Mouse (Mus musculus): Measurements from ENCODE around the gene Vac14.

Vac14 gene

GRCm38 (mm10) chr8:110687726-110688125 lies 69.3 kb downstream of the Vac14 start:
- in situ Hi-C loops (cut with MseI, MboI) = no loop called here

DNA sequence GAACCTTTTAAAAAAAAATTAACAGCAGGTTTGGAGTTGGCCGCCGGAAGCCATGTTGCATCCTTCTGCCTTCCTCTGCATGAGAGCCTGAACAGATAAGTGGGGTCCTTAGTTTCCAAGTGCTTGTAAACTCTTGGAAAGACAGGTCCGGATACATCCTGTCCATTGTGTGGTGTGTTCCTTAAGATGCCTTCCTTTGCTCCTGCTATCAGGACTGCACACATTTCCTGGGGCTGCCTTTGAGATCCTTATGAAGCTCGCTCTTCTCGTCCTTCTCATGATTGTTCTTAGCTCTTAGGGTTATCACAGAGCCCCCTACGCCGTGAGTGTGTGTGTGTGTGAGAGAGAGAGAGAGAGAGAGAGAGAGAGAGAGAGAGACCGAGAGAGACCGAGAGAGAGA lies 71.6 kb downstream of the Vac14 start:
- in situ Hi-C loops (cut with MseI, MboI) = no loop called here

GRCm38 (mm10) chr8:110694226-110694625 lies 75.8 kb downstream of the Vac14 start:
- in situ Hi-C loops (cut with MseI, MboI) = no loop called here

- in situ Hi-C loops (cut with MseI, MboI) = no loop called here
These were observed 76.4 kb downstream of the Vac14 start for GRCm38 (mm10) chr8:110694826-110695225.

GRCm38 (mm10) chr8:110695431-110695830 lies 77.0 kb downstream of the Vac14 start:
- in situ Hi-C loops (cut with MseI, MboI) = no loop called here

DNA sequence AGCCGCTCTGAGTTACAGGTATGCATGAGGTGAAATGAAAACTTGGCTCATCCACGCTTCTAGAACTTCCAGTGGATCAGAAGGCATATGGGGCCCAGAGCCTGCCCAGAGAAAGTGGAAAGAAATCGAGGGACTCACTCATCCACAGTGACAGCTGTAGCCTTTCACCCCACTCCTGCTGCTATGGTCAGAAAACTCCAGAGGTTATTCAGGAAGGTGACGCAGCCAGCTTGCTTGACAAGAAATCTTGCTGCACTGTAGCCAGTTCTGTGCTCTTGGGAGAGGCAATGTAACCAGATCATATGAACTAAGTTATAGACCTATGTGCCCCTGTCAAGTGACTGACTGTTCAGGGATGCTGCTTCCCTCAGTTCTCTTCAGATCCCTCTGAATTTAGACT lies 77.7 kb downstream of the Vac14 start:
- in situ Hi-C loops (cut with MseI, MboI) = no loop called here

- in situ Hi-C loops (cut with MseI, MboI) = no loop called here
These were observed 79.2 kb downstream of the Vac14 start for GRCm38 (mm10) chr8:110697571-110697970.

- in situ Hi-C loops (cut with MseI, MboI) = no loop called here
These were observed 79.7 kb downstream of the Vac14 start for GRCm38 (mm10) chr8:110698098-110698497.

DNA sequence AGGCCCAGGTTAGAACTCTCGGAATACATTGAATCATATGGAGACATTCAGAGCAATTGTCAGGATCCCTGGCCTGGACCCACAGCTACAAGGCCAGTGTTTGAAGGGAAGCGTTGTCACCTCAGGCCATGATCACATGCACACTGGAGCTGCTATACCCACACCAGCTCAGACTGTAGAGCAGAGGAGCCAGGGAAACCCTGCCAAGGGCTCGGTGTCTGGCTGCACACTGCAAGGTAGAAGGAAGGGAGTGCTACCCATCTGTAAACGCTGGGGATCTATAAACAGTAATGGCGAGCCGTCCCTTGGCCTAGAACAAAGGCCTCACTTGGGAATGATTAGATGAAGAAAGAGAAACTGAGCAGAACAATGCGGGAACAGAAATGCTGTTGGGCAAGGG lies 81.1 kb downstream of the Vac14 start:
- in situ Hi-C loops (cut with MseI, MboI) = no loop called here

GRCm38 (mm10) chr8:110700561-110700960 lies 82.2 kb downstream of the Vac14 start:
- in situ Hi-C loops (cut with MseI, MboI) = no loop called here

DNA sequence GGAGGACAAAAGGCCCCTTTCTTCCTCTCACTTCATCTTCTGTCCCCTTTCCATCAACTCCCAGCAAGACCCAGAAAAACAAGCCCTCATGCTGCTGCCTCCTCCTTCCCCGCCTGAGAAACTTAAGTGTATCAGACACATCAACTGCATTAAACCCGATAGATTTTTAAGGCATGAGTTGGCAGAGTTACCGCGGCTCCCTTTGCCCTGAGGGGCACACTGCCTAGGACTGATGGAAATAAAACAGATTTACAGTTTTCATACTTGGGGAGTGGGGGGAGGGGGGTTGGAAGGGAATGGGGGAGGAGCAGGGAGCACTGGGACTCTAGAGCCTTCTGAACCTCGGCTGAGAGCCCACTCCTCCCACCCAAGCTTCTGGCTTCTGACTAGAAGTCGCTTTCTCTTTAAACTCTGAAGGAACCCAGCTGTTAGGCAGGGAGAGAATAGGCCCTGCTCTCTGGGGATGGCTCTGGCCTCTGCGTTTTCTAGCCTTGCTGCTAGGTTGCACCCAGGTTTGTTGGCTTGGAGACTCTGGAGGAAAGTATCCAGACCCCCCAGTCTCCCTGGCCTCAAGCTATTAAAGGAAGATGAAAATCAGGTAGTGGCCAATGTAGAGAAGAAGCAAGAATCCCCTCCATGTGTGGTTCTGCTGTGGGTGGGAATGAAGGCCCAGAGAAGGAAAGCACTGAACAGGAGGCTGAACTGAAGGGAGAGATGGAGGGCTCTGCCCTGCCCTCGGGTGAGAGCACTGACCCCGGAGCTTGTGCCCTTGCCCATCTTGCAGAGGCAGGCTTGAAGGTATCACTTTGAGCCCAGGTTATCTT lies 84.5 kb downstream of the Vac14 start:
- in situ Hi-C loops (cut with MseI, MboI) = no loop called here

DNA sequence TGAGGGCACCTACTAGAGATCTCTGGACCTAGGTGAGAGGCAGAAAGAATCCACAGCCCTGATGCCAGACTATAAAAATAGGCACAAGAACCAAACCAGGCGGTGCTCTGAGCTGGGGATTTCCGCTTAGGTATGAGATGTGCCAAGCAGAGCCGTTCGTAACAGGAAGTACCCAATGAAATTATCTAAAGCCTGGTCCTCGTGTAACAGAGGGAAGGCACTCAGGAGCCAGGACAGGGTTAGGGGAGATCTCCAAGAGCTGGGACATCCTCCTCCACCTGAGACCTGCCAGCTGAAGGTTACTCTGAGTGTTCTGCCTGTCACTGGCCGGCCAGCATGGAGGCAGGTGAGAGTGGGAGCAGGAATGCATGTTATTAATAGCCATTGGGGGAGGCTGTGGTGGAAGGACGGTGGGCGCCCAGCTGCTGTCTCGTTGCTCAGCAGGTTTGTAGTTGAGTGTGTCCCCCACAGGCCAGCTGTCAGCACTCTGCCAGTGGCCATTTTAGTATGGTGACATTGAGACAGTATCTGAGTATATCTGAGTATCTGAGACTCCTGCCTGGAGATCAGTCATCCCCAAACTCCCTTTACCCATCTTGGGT lies 85.2 kb downstream of the Vac14 start:
- in situ Hi-C loops (cut with MseI, MboI) = no loop called here

GRCm38 (mm10) chr8:110704103-110704502 lies 85.7 kb downstream of the Vac14 start:
- in situ Hi-C loops (cut with MseI, MboI) = no loop called here

- in situ Hi-C loops (cut with MseI, MboI) = no loop called here
These were observed 87.3 kb downstream of the Vac14 start for GRCm38 (mm10) chr8:110705391-110706287.

DNA sequence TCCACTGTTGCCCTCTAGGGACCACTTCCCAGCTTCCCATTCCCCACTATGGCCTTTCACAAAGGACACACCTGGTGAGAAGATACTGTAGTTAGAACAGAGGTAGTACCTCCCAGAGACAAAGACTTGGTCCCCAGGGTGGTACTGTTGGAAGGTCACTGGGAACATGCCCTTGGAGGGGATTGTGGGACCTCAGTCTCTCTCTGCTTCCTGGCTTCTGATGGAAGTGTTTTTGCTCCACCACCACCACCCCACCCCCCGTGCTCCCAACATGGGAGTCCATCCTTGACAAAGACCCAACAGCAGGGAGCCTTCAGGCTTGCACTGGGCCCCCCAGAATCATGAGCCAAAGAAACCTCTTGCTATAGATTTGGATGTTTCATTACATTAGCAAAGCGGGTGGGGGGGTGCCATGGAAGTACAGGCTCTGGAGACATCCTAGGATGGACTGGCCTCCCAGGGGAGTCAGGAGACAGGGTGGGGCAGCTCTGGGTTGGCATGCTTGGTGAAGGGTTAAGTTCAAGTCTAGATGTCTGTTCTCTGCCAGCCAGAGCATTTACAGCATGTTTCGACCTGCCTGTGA lies 88.0 kb downstream of the Vac14 start:
- in situ Hi-C loops (cut with MseI, MboI) = no loop called here

- in situ Hi-C loops (cut with MseI, MboI) = no loop called here
These were observed 90.0 kb downstream of the Vac14 start for GRCm38 (mm10) chr8:110708429-110708828.

DNA sequence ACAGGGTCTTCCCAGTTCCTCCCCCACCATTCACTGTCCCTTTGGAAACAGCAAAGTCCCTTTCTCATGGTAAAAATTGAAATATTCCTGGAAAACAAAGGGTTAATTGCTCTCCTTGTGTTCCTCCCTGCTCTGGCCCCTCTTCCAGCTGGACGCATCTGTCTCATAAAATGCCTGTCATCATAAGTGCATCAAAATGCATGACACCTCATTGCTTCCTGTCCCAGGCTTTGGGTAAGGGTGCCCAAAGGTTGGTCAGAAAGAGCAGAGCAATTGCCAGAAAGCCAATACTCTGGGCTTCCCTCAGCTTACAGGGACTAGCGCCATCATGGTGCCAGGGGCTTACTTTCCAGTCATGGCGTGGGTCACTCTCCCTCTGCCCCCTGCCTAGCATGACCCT lies 92.2 kb downstream of the Vac14 start:
- in situ Hi-C loops (cut with MseI, MboI) = no loop called here

DNA sequence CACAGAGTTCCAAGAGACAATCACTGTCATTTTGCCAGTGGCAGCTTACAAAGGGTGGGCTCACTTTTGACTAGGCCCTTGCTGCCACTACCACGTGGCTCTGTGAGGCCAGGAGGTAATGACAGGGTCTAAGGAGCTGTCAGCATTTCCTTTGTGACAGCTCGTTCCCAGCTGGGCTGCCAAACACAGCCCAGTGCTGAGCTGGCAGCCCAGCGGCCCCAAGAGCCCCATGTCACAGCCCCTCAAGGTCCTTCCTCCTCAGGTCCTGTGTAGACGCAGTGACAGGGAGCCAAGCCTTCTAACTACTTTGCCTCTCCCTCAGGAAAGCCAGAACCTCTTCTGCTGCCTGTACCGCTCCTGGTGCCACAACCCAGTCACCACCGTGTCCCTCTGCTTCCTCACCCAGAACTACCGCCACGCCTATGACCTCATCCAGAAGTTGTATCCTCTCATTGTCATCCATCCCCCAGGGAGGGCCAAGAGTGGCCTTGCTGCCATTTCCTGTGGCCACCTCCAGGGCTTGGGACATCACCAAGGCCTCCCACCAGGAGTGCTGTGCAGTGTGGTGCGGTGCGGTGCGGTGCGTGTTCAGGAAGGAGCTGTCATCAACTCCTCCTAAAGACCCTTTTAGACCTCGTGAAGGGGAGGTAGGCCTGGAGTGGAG lies 93.0 kb downstream of the Vac14 start:
- in situ Hi-C loops (cut with MseI, MboI) = no loop called here

- in situ Hi-C loops (cut with MseI, MboI) = no loop called here
These were observed 94.7 kb downstream of the Vac14 start for GRCm38 (mm10) chr8:110713073-110713472.

GRCm38 (mm10) chr8:110714827-110715519 lies 96.6 kb downstream of the Vac14 start:
- in situ Hi-C loops (cut with MseI, MboI) = no loop called here

GRCm38 (mm10) chr8:110716075-110716474 lies 97.7 kb downstream of the Vac14 start:
- in situ Hi-C loops (cut with MseI, MboI) = no loop called here

Data from mouse trophoblast stem cell (cell line).